Mouse (Mus musculus) layer of hippocampus, adult 9-10 months (tissue): Measurements from ENCODE around the gene Fut7.

Experiments used
- DNase-seq: peaks from one replicate; pipeline ENCODE4 v3.0.0; 2022; ENCODE audit warnings: low spot score

Fut7 gene

DNA sequence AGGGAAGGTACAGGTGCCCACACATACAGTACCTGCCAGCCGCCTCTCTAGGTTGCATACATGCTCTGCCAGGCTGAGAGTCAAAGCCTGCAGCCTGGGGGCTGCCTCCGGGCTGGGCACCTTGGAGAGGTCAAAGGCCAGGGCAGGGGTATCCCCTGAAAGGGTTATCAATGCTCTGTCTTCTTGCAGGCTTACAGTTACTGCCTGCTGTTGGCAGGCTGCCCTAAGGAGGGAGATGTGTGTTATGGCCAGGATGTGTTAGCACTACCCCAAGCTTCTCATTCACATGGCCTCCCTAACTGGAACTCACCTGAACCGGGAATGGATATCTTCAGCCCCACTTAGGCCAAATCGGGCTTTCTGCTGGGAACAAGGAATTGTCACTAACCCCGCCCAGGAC lies 37.1 kb downstream of the Fut7 start:
- no peak for DNase-seq

DNA sequence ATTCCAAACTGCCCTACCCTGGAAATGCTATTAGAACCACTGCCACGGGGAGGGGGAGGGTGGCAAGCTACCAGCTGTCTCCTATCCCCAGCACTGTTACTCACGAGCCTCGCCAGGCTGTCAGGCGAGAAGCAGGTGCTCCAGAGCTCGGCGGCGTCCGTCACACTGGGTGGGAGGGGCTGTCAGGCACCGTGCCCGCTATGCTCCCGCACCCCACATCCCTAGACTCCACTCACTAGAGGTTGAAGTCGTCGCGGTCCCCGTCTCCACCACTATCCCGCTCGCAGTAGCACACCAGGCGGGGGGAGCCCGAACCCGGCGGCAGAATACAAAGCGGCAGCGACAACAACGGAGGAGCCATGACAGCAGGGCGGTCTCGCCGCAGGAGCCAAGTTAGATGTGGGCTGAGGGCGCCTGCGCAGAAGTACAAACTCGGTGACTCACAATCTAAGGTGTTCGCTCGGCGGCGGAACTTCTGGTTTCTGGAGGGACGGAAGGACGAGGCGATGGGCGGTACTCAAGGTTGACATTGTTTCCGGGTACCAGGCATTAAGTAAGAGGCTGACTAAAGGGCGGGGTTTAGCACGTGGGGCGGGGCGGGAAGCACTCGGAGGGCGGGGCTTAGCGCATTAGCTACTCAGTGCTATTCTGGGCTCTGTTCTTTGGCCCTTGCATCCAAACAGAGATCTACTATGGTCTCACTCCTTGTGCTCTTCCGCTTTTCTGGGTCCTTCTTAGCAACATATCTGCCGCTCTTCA lies 37.7 kb downstream of the Fut7 start, which contains the start of gene Paxx:
Gene Paxx, minus strand, starts transcription at position 544 of the 759 bp plus-strand sequence.
- DNase-seq, result peak; percentile 84

DNA sequence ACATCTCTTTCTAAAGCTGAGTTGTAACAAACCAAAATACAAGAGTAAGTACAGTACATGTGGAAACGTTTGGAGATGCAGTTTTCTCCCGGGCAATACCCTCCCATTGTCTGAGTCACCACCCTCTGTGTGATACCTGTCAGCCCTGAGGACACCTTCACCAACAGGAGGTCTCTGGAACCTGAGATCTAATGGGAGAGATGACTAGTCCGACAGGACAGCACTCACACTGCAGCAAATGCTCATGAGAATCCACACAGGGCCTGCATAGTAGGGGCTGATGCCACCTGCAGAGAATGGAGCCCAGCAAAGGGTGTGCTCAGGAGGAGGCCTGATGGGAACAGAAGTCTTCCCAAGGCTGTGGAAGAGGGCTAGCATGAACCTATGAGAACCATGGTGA lies 38.3 kb downstream of the Fut7 start:
- DNase-seq, result no peak

DNA sequence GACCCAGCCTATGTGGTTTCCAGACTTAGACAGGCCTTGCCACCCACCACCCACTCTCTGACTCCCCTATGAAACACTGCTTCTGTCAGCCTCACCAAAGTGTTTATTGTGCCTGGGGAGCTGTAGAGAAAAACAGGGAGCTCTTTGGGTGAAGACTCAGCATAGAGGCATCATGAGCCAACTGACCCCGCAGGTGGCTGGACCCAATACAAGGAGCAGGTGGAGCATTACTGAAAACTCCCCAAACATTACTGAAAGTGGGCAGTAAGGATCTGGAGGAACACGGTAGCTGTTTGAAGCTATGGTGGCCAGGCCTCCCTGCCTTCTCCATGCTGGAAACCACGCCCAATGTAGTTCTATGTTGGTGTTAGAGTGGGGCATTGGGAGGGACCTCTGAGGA lies 40.6 kb downstream of the Fut7 start:
- no peak for DNase-seq

DNA sequence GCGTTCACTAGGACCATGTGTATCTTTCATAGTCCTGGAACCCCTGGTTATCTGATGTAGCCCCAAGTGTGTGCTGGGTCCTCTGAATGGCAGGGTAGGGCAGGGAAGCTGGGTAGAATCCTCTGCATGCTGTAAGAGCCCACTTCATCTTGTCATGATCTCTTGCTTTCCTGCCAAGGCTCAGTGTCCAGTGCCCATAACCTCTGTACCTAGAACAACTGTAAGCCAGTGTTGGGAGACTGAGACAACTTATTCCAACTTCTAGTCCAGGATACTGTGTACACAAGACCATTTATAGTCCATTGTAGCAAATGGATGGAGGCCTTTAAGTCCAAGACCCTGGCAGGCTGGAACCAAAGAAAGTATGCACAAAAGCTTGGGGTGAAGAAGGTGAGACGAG lies 42.2 kb downstream of the Fut7 start:
- DNase-seq, result no peak

GRCm38 (mm10) chr2:25465816-25466635 lies 43.0 kb downstream of the Fut7 start:
- DNase-seq, result no peak

- DNase-seq, result no peak
Measured at GRCm38 (mm10) chr2:25467606-25468303, 44.7 kb downstream of the Fut7 start.

DNA sequence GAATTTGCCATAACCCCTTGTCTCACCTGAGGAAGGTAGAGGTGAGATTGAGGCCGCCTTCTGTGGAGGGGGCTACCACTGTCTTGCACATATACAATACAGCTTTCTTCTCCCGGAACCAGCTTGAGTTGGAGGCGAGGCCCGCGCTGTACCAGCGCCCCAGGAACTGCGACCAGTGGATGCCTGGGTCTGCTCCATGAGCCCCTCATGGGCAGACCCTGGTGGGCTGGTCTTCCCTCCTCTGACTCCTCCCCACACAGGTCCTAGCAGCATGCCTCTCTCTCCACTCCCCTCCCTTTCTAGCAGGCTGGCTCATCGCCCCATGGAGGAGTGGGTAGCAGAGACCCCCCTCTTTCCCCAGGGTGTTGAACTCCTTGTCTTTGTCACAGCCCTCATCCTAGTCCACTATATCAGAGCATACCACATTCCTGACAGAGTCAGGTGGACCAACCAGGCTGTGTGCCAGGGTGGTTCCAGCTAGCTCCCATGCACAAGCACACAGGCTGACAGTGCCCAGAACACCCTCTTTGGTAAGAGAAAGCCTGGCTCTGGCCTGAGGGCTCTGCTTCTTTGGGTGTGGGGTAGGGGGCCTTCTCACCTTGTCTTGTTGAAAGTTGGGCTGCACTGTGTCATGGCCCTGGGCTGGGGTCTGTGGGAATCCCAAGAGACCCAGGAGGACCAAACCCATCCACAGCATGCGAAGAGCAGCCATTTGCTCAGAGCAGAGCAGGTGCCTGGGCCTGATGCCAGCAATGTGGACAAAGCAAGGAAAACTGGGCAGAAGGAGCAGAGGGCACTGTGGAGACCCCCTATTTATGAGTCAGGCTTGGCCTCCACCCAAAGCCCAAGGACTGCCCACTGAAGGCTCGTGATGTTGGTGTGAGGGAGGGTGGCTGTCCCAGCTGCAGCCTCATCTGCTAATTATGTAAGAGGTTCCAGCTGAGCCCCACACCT lies 46.2 kb downstream of the Fut7 start:
- no peak for DNase-seq

GRCm38 (mm10) chr2:25469969-25470368 lies 46.9 kb downstream of the Fut7 start, which contains the start of gene Ptgds:
Gene Ptgds (minus strand): TSS chr2:25470046.
- DNase-seq, result no peak

GRCm38 (mm10) chr2:25472550-25472949 lies 49.5 kb downstream of the Fut7 start:
- no peak for DNase-seq
